Mouse (Mus musculus) frontal cortex, postnatal 14 days (tissue): ENCODE results near the gene Olfr168.
"Not testable (repeated sequence)": the region's sequence is repeated elsewhere in the genome, so short reads cannot be mapped to it uniquely, and the experiment has no call there.

Experiments
- DNase-seq, 2 experiments: peaks; one replicate each; pipeline ENCODE4 v3.0.0; 2022; ENCODE audit warnings: low spot score in 2 of 2

Gene Olfr168

GRCm38 (mm10) chr16:19535455-19535854 lies at the start of gene Olfr168:
TSS of gene Olfr168 (minus strand) at chr16:19535555.
- no peak for DNase-seq

- not testable (repeated sequence) for DNase-seq
These were observed 36.4 kb upstream of the Olfr168 start, which contains the start of gene Olfr169 for GRCm38 (mm10) chr16:19571709-19572108. TSS of gene Olfr169 (minus strand) at chr16:19571809.

- DNase-seq = not testable (repeated sequence)
These were observed 18.1 kb upstream of the Olfr168 start for GRCm38 (mm10) chr16:19553429-19553828.

- not testable (repeated sequence) for DNase-seq
These were observed 16.9 kb upstream of the Olfr168 start for GRCm38 (mm10) chr16:19552246-19552645.

GRCm38 (mm10) chr16:19522166-19522565 lies 13.2 kb downstream of the Olfr168 start, which contains the start of gene Olfr167:
TSS of gene Olfr167 (minus strand) at chr16:19522266.
- no peak for DNase-seq

GRCm38 (mm10) chr16:19483394-19483793 lies 52.0 kb downstream of the Olfr168 start, which contains the start of gene Olfr166:
TSS of gene Olfr166 (plus strand) at chr16:19483694.
- DNase-seq = no peak
